Mouse (Mus musculus) MEL (cell line): Measurements from ENCODE around the gene Pla2g4b. TPM values are rescaled to one million over a fixed set of nuclear protein-coding genes. Genes with fewer than 3 reads are reported as not detected.
A peak's percentile ranks its signal among the peaks of the same experiment; 100 is the strongest.

Experiments used
- DNase-seq: peaks from one replicate; pipeline ENCODE4 v3.0.0; 2011; ENCODE audit warnings: low read depth, low spot score
- H3K27ac ChIP-seq: 2 replicates; pipeline ENCODE4 v1.5.1; 2012; ENCODE audit warnings: low read depth, mild to moderate bottlenecking, control low read depth, low read length, moderate library complexity; ENCODE audit not compliant: control insufficient read depth
- H3K27me3 ChIP-seq, 2 experiments: fragments of 150-350 bp in 1 of 2; sonication (generic) in 1 of 2; 2 replicates each; pipeline ENCODE4 v1.6.1; 2012; ENCODE audit warnings: low read length in 2 of 2, mild to moderate bottlenecking in 2 of 2, improper control_type of control experiment in 1 of 2, moderate library complexity in 1 of 2; ENCODE audit not compliant: insufficient read depth in 2 of 2, control insufficient read depth in 1 of 2
- H3K36me3 ChIP-seq, 2 experiments: 2 replicates each; pipeline ENCODE4 v1.6.1; 2012 to 2014; ENCODE audit warnings: low read length in 2 of 2, improper control_type of control experiment in 1 of 2, inconsistent platforms in 1 of 2, mild to moderate bottlenecking in 1 of 2; ENCODE audit not compliant: insufficient read depth in 2 of 2, control insufficient read depth in 1 of 2
- H3K4me1 ChIP-seq, 2 experiments: fragments of 150-350 bp in 1 of 2; sonication (generic) in 1 of 2; 2 replicates each; pipeline ENCODE4 v1.6.1; 2012; ENCODE audit warnings: low read length in 2 of 2, improper control_type of control experiment in 1 of 2, mild to moderate bottlenecking in 1 of 2; ENCODE audit not compliant: insufficient read depth in 2 of 2, control insufficient read depth in 1 of 2
- H3K4me3 ChIP-seq, 2 experiments: fragments of 150-350 bp in 1 of 2; sonication (generic) in 1 of 2; 2 replicates each; pipeline ENCODE4 v1.5.1; 2012; ENCODE audit warnings: low read depth in 2 of 2, low read length in 2 of 2, mild to moderate bottlenecking in 2 of 2, moderate library complexity in 2 of 2, control low read depth in 1 of 2, improper control_type of control experiment in 1 of 2; ENCODE audit not compliant: control insufficient read depth in 1 of 2, insufficient read depth in 1 of 2
- H3K79me2 ChIP-seq: 2 replicates; pipeline ENCODE4 v1.6.1; 2012; ENCODE audit warnings: mild to moderate bottlenecking, low read length, moderate library complexity; ENCODE audit not compliant: control insufficient read depth, poor library complexity, insufficient read depth
- H3K9ac ChIP-seq: 2 replicates; pipeline ENCODE4 v1.6.1; 2012; ENCODE audit warnings: low read depth, mild to moderate bottlenecking, control low read depth, low read length, moderate library complexity; ENCODE audit not compliant: control insufficient read depth, poor library complexity, severe bottlenecking
- H3K9me3 ChIP-seq: fragments of 150-350 bp; sonication (generic); replicated peaks from 2 replicates; pipeline ENCODE4 v1.6.1; 2012; ENCODE audit warnings: mild to moderate bottlenecking, low read length, improper control_type of control experiment, moderate library complexity; ENCODE audit not compliant: insufficient read depth
- BHLHE40 ChIP-seq: IDR thresholded peaks from 2 replicates; pipeline ENCODE4 v1.6.1; 2012; ENCODE audit warnings: low read depth, mild to moderate bottlenecking, inconsistent platforms, low read length, improper control_type of control experiment, borderline replicate concordance
- CHD2 ChIP-seq: IDR thresholded peaks from 2 replicates; pipeline ENCODE4 v1.6.1; 2011; ENCODE audit warnings: low read length, improper control_type of control experiment
- ELF1 ChIP-seq: IDR thresholded peaks from 2 replicates; pipeline ENCODE4 v1.6.1; 2014; ENCODE audit warnings: low read depth, mild to moderate bottlenecking, inconsistent platforms, low read length, improper control_type of control experiment, moderate library complexity
- EP300 ChIP-seq, 2 experiments: IDR thresholded peaks; 2 replicates each; pipeline ENCODE4 v1.6.1; 2011; ENCODE audit warnings: improper control_type of control experiment in 2 of 2, low read length in 2 of 2, low read depth in 1 of 2, mild to moderate bottlenecking in 1 of 2
- HCFC1 ChIP-seq: IDR thresholded peaks from 2 replicates; pipeline ENCODE4 v1.6.1; 2012; ENCODE audit warnings: low read depth, mild to moderate bottlenecking, inconsistent platforms, low read length, improper control_type of control experiment, moderate library complexity
- KAT2A ChIP-seq: conservative IDR thresholded peaks from 2 replicates; pipeline ENCODE4 v1.6.1; 2012; ENCODE audit warnings: low read depth, low read length, improper control_type of control experiment, inconsistent platforms
- MAX ChIP-seq: IDR thresholded peaks from 2 replicates; pipeline ENCODE4 v1.6.1; 2011; ENCODE audit warnings: low read length, improper control_type of control experiment
- MEF2A ChIP-seq: IDR thresholded peaks from 2 replicates; pipeline ENCODE4 v1.6.1; 2014; ENCODE audit warnings: low read depth, mild to moderate bottlenecking, inconsistent platforms, low read length, improper control_type of control experiment; ENCODE audit not compliant: poor library complexity, insufficient replicate concordance, severe bottlenecking; ENCODE audit errors: extremely low read depth
- MYB ChIP-seq: IDR thresholded peaks from 2 replicates; pipeline ENCODE4 v1.6.1; 2011; ENCODE audit warnings: mild to moderate bottlenecking, low read depth, low read length, improper control_type of control experiment
- MYC ChIP-seq: IDR thresholded peaks from 2 replicates; pipeline ENCODE4 v1.6.1; 2011; ENCODE audit warnings: low read depth, mild to moderate bottlenecking, low read length, improper control_type of control experiment, moderate library complexity
- NELFE ChIP-seq: IDR thresholded peaks from 2 replicates; pipeline ENCODE4 v1.6.1; 2011; ENCODE audit warnings: low read depth, low read length, improper control_type of control experiment
- POLR2AphosphoS2 ChIP-seq: IDR thresholded peaks from 2 replicates; pipeline ENCODE4 v1.6.1; 2011; ENCODE audit warnings: low read length, improper control_type of control experiment
- POLR2AphosphoS5 ChIP-seq: IDR thresholded peaks from 2 replicates; pipeline ENCODE4 v1.6.1; 2012; ENCODE audit warnings: low read depth, borderline replicate concordance, mild to moderate bottlenecking, inconsistent platforms, low read length, moderate library complexity, mixed read lengths
- RAD21 ChIP-seq: IDR thresholded peaks from 2 replicates; pipeline ENCODE4 v1.6.1; 2011; ENCODE audit warnings: mild to moderate bottlenecking, low read depth, low read length, improper control_type of control experiment
- SIN3A ChIP-seq: IDR thresholded peaks from 2 replicates; pipeline ENCODE4 v1.6.1; 2012; ENCODE audit warnings: low read length, improper control_type of control experiment, inconsistent platforms
- SMC3 ChIP-seq: IDR thresholded peaks from 2 replicates; pipeline ENCODE4 v1.6.1; 2011; ENCODE audit warnings: low read depth, low read length, improper control_type of control experiment
- TCF12 ChIP-seq: IDR thresholded peaks from 2 replicates; pipeline ENCODE4 v1.6.1; 2014; ENCODE audit warnings: low read depth, mild to moderate bottlenecking, inconsistent platforms, low read length, improper control_type of control experiment, moderate library complexity
- USF1 ChIP-seq: IDR thresholded peaks from 2 replicates; pipeline ENCODE4 v1.6.1; 2014; ENCODE audit warnings: low read depth, mild to moderate bottlenecking, inconsistent platforms, low read length, improper control_type of control experiment, moderate library complexity
- ZC3H11A ChIP-seq: IDR thresholded peaks from 2 replicates; pipeline ENCODE4 v1.6.1; 2012; ENCODE audit warnings: low read depth, mild to moderate bottlenecking, inconsistent platforms, low read length, improper control_type of control experiment
- ZKSCAN1 ChIP-seq: IDR thresholded peaks from 2 replicates; pipeline ENCODE4 v1.6.1; 2012; ENCODE audit warnings: low read depth, mild to moderate bottlenecking, inconsistent platforms, low read length, improper control_type of control experiment, moderate library complexity
- ZNF384 ChIP-seq: IDR thresholded peaks from 2 replicates; pipeline ENCODE4 v1.6.1; 2012; ENCODE audit warnings: low read depth, mild to moderate bottlenecking, inconsistent platforms, low read length, improper control_type of control experiment
- polyA plus RNA-seq, 2 experiments: library from polyadenylated mRNA; stranded (reverse) in 1 of 2; unstranded in 1 of 2; fragments of >175 nt in 1 of 2; fragments of >200 nt in 1 of 2; gene quantifications; 2 replicates each; pipeline versions ENCODE4 v1.2.1 to v1.2.4; 2012; ENCODE audit warnings: low replicate concordance in 2 of 2, low read depth in 1 of 2; ENCODE audit not compliant: insufficient read length in 2 of 2, insufficient read depth in 1 of 2, missing spikeins in 1 of 2
- total RNA-seq: library from RNA; depleted of rRNA; stranded (reverse); fragments of 300-350 nt; gene quantifications from 2 replicates; pipeline ENCODE4 v1.2.3, GENCODE M21; 2012

The Pla2g4b gene
- total and polyA plus RNA-seq, 3 experiments = 0.32 to 0.54 TPM; not detected in 1

DNA sequence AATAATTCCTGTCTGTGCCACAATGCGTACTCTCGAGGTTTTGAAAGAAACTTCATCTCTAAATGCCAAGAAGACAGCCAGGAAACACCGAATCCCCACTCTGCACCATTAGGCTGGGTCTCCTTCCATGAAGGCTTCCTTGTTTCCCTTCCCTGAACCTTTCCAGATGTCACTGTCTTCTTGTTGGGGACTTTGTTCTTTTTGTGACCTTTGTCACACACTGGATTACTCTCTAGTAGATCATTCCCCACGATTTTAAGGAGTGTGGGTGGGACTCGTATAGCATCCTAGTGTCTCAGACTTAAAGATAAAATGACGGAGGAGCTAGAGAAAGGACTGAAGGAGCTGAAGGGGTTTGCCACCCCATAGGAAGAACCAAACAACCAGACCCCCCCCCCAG, 42.3 kb upstream of the Pla2g4b start:
- no peaks in the 10 kb centered on the region; a peak in 1 of 4 replicates for H3K36me3 ChIP-seq
- H3K4me1 ChIP-seq = peaks cover 0 to 5% of the 10 kb centered on the region in 2 experiments; a peak in 3 of 4 replicates
- no peak for DNase-seq
- H3K79me2 ChIP-seq = no peaks in the 10 kb centered on the region
- no peak overlapping the region for H3K4me3 ChIP-seq
- H3K27me3 ChIP-seq = no peaks in the 10 kb centered on the region
- no peaks in the 10 kb centered on the region for H3K9me3 ChIP-seq
- H3K27ac ChIP-seq = no peak overlapping the region
- TF ChIP-seq USF1 (no peak), KAT2A (no peak), ELF1 (no peak), CHD2 (no peak)
- no peak overlapping the region for H3K9ac ChIP-seq

DNA sequence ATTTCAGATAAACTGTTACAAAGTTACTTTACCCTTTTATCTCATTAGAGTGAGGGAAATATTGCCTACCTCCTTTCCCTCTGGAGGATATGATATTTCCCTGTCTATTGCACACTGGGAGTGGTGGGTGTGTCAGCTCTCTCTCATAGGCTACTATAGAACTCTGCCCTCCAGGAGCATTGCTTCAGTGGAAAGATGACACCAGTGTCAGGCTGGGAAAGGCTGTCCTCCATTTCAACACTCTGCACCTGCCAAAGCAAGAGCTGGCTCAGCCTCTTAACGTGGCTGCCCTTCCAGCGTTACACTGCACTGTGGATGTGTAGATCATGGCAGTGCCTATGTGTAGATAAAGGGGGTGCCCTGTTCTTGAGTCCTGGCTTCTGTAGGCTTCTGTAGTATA, 40.9 kb upstream of the Pla2g4b start:
- no peak for TF ChIP-seq ZKSCAN1
- Histone ChIP-seq H3K9ac (no peak overlapping the region), H3K4me3 (no peak overlapping the region), H3K4me1 (no peaks in the 10 kb centered on the region), H3K79me2 (no peaks in the 10 kb centered on the region), H3K9me3 (no peaks in the 10 kb centered on the region), H3K36me3 (no peaks in the 10 kb centered on the region), H3K27ac (no peak overlapping the region), H3K27me3 (no peaks in the 10 kb centered on the region)
- DNase-seq = no peak

DNA sequence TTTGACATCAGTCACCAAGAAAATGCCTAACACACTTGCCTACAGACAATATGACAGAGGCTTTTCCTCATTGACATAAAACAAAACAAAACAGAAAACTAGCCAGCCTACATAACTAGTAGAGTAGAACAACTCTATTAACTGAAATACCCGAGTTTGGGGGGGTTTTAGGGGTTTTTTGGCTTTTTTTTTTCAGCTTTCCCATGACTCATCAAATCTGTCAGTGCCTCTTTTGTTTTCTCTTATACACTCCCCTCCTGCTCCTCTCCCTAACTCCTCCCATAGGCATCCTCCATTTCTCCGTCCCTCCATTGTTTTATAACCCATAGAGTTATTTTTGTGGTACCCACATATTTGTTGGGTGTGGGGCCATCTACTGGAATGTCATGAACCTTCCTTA, 39.7 kb upstream of the Pla2g4b start:
- no peak overlapping the region for H3K27ac ChIP-seq
- H3K9ac ChIP-seq = no peak overlapping the region
- no peaks in the 10 kb centered on the region for H3K79me2 ChIP-seq

DNA sequence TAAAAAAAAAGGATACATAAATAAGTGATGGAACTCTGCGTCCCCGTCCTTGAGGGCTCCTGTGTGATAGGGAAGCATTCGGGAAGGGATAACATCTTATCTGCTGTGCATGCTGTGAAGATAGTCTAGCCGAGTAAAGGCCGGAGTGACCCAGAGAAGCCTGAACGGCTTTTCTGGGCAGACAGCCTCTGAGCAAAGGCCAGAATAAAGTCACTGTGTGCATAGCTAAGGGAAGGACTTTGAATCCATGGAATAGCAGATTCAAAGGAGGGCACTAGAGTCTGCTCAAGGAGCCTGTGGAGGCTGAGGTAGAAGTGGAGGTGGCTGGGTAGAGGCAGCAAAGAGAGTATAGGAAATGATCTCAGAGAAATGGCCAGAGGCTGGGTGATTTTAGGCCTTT, 38.4 kb upstream of the Pla2g4b start:
- no peaks in the 10 kb centered on the region for H3K27me3 ChIP-seq
- no peak for DNase-seq
- no peak overlapping the region for H3K9ac ChIP-seq
- H3K36me3 ChIP-seq = no peaks in the 10 kb centered on the region
- H3K27ac ChIP-seq = no peak overlapping the region
- no peaks in the 10 kb centered on the region for H3K9me3 ChIP-seq
- H3K4me1 ChIP-seq = no peaks in the 10 kb centered on the region
- no peaks in the 10 kb centered on the region for H3K79me2 ChIP-seq
- no peak overlapping the region for H3K4me3 ChIP-seq
- TF ChIP-seq MEF2A (no peak), HCFC1 (no peak), BHLHE40 (no peak), POLR2AphosphoS2 (no peak), KAT2A (no peak), SIN3A (no peak), USF1 (no peak), MYB (no peak), MAX (no peak), RAD21 (no peak), EP300 (IDR thresholded peaks at IDR 0.05; ENCODE audit: low read depth in 1 of 2, low read length in 2 of 2) (no peak), POLR2AphosphoS5 (no peak), NELFE (no peak), TCF12 (no peak), SMC3 (no peak)

More for the DNA sequence above, 39.7 kb upstream of the Pla2g4b start:
- Histone ChIP-seq H3K4me3 (no peak overlapping the region), H3K4me1 (no peaks in the 10 kb centered on the region), H3K36me3 (no peaks in the 10 kb centered on the region), H3K9me3 (no peaks in the 10 kb centered on the region), H3K27me3 (no peaks in the 10 kb centered on the region)
- no peak for TF ChIP-seq NELFE
- no peak for TF ChIP-seq MYC
- TF ChIP-seq BHLHE40 = no peak
- TF ChIP-seq ZC3H11A = no peak
- TF ChIP-seq ZNF384 = 0 out of 2 replicates have a peak, but pooled peaks have one; percentile 18
- TF ChIP-seq KAT2A = no peak
- no peak for TF ChIP-seq RAD21
- DNase-seq = no peak
